Mouse (Mus musculus) activated CD4-positive, CD25-positive, alpha-beta regulatory T cell, adult 4 months (primary cell): Measurements from ENCODE around the gene Slc23a2. TPM values are rescaled to one million over a fixed set of nuclear protein-coding genes. Genes with fewer than 3 reads are reported as not detected.

Experiments
- ATAC-seq: one replicate; pipeline ENCODE4 v1.8.0; 2017
- polyA plus RNA-seq, 2 experiments: library from polyadenylated mRNA; unstranded; fragments of 100-300 nt; shearing (Covaris generic); gene quantifications; one replicate each; pipeline ENCODE4 v1.2.1; 2017

Gene Slc23a2
- polyA plus RNA-seq, 2 experiments from 2014 or later = 9.8 to 11.1 TPM

GRCm38 (mm10) chr2:132095821-132096220, 49.1 kb downstream of the Slc23a2 start:
- no peak for ATAC-seq

- ATAC-seq = no peak
These were observed 50.3 kb downstream of the Slc23a2 start for GRCm38 (mm10) chr2:132094441-132095230.

DNA sequence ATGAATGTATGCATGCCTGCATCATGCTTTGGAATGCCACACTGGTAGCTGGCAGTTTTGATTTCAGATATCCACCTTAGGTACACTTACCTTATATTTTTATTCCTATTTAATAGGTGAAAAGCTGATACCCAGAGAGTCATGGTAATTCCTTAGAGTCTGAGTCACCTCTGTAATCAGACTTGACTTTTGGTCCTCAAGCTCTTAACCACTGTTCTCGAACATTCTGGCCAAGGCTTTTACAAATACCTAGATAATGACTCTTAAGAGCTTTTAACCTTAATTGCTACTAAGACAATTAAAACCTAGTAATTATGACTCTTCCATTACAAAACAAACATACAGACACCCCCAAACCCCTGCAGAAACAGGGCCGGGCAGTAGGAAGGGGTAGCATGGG, 51.2 kb downstream of the Slc23a2 start:
- no peak for ATAC-seq

DNA sequence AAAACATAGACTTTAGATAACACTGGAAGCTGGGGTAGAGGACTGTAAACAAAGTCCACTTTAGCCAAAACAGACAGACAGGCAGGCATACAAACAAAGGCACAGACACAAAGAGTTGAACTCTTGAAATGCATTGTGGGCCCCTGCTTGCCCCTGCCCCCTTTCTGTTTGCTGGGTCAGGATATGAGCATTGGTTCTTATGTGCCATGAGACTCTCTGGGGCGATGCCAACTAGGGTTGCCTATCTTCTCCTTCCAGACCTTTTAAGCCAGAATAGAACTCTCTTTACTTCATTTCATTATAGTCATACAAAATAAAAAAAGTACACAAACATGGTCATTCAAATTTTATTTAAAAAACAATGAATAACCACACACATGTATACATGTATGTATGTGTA, 51.6 kb downstream of the Slc23a2 start:
- no peak for ATAC-seq

DNA sequence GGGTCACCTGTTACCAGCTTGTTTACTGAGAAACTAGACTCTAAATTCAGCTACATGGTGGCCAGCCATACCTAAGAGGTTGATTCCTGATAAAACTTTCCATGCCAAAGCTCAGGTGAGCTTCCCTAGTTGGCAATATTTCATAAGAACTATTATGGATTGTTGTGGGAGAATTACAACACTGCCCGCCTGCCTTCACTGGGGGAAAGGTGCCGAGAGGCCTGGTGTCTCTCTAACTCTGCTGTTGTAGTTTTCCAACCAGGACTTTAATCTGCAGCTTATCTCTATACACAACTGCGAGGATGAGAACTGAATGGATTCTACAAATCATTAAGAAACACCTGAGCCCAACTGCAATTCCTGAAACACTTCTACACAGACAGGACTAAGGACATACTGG, 52.2 kb downstream of the Slc23a2 start:
- ATAC-seq = no peak

GRCm38 (mm10) chr2:132091749-132092148, 53.2 kb downstream of the Slc23a2 start:
- peak; percentile 69 for ATAC-seq

- no peak for ATAC-seq
These were observed 60.1 kb downstream of the Slc23a2 start for GRCm38 (mm10) chr2:132084813-132085212.

DNA sequence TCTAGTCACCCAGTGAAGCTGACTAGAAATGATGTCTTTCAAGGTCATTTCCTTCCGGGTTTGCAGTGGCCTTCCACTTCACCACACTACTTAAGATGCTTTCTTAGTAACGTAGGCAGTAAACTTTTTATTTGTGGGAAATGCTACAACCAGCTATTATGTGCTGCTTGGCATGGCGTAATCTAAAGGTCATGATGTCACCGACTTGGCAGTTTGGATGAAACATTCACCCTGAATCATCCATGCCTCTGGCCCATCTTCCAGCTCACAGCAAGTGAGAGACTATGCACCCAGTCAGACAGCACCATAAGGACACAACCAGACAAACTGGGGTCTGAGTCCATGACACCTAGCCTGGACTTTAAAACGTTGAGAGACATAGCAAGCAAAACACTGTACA, 60.5 kb downstream of the Slc23a2 start:
- no peak for ATAC-seq

- ATAC-seq = no peak
These were observed 65.8 kb downstream of the Slc23a2 start for GRCm38 (mm10) chr2:132079139-132079538.

DNA sequence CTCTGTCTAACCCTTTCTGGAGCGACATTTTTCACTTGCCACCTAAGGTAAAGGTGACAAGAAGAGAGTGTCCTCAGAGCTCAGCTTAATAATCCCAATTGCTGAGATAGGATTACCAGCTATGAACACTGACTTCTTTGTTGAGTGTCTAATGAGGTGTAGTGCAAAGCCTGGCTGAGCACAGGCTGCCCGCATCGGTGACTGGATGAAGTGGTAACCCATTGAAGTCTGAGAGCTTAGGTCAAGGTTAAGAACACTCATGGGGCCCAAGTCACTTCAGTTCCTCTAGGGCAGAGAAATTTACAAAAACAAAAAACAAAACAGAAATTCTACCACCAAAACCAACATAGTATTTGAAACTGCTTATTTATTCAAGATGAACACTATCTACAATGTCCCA, 71.9 kb downstream of the Slc23a2 start:
- no peak for ATAC-seq

GRCm38 (mm10) chr2:132069985-132070735, 74.7 kb downstream of the Slc23a2 start:
- no peak for ATAC-seq

- ATAC-seq = no peak
These were observed 80.6 kb downstream of the Slc23a2 start for GRCm38 (mm10) chr2:132064185-132064831.

- no peak for ATAC-seq
These were observed 81.1 kb downstream of the Slc23a2 start for GRCm38 (mm10) chr2:132063776-132064175.

DNA sequence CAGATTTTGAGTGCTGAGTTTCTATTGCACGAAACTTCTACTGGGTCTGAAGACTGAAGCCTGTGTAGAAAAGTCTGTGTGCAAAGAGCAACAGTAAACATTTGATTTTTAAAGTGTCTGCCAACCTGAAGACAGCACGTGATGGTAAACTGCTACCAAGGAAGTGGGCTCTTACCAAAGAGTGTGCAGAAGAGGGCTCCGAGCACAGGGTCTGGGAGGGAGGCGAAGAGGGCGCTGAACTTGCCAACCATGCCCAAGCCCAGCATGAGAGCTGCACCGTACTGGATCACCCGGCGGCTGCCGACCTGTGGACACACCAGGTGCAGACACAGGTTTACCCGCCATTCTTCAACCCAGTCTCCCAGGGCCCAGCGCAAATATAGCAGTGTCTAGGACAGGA, 83.0 kb downstream of the Slc23a2 start:
- ATAC-seq = no peak

DNA sequence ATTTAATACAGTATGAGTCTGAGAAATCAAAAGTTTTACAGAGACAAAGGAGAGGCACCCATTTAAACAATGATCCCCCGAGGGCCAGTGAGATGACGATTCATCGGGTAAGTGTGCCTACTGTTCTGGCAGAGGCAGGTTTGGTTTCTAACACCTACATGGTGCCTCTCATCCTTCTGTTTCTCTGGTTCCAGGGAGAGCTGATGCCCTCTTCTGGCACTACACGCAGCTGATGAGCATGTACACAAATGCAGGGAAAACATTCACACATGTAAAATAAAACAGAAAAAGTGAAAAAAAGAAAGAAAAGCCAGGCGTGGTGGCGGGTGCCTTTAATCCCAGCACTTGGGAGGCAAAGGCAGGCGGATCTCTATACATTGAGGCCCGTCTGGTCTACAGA, 85.0 kb downstream of the Slc23a2 start:
- peak; percentile 32 for ATAC-seq

DNA sequence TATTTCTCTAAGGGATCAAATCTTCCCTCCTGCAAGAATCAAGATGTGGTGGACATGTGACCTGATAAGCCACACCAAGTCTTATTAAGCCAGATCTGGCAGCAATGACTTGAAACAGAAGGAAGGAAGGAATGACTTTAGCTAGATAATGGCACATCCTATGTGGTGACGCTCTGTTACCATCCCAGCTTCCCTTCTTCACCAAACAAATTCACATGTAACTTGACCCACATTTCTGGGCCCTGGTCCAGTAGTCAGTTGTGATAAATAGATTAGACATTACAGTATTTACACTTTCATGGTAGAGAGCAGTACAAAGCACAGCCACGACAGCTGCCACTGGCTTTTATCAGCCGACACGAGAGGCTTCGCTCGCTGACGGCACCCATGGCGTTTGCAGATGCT, 89.6 kb downstream of the Slc23a2 start:
- no peak for ATAC-seq

DNA sequence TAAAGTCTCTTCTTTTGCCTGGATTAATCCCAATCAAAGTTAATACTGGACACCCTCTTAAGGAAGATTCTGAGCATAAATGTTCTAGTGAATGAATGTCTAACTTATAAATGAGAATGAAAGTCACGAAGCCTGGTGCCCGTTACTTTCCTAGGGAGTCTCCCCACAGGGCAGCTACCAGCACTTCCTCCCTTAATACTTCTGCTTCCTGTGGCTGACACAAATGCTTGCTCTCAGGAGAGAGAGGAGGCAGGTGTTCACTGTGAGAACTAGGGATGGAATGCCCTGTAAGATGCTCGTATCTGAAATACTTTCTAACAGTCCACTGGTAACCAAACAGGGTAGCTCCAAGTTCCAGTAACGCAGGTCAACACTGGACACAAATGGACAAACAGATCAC, 91.1 kb downstream of the Slc23a2 start:
- ATAC-seq = no peak

DNA sequence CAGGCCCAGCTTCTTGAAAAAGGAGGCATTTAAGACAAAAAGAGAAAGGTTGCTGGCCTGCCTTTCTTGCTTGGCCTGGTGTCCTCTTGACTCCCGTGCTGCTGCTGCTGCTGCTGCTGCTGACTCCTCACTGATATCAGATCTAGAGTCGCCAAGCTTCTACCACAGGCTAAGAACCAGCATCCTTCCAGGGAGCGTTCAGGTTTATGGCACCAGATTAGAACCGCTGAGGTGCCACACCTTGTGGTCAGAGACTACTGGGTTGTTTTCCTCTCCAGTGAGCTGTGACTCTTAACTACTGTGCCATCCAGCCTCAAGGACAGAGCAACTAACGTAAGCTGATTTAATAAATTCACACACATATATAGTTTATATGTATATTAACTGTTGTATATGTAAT, 93.1 kb downstream of the Slc23a2 start:
- ATAC-seq = peak; percentile 63

DNA sequence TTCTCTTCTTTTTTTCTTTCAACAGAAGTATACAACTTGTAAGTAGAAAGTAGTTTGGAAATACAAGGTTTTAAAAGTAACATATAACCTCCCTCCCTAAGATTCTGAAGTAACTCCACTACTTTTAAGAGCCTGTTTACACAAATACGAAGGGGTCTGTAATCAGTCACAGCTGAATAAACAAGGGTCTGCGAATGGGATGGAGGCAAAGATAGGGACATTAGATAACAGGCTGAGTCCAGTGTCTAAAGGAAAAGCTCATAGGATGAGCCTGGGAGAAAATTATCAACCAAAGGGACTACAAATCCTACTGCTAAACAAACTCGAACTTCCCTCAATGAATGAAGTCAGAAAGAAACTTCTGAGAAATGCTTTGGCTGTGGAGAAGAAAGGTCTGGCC, 95.0 kb downstream of the Slc23a2 start:
- ATAC-seq = no peak

GRCm38 (mm10) chr2:132049491-132049890, 95.4 kb downstream of the Slc23a2 start:
- no peak for ATAC-seq

DNA sequence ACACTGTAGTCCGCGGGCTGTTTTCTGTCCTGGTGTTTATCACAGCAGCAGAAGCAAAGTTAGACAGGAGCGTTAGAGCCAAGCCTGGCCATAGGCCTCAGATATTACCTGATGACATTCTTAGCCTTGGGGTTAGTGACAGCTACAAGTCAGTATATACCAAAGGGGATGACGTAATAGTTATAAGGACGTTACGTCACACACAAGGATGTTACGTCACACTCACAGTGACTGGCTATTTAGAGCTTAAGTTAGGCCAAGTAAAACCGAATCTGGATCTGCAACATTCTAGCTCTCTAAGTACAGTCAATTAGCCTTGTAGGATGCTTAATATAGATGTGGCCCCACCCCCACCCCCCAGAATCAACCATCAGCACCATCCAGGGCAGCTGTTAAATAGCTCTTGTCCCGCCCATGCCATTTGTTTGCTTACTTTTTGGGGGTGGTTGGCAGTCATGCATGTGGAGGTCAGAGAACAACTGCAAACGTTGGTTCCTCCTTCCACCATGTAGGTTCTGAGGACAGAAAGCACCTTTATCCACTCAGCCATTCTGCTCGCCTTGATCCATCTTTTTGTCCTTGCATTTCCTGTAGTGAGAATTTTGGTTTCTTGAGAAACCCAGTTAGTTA, 96.7 kb downstream of the Slc23a2 start:
- ATAC-seq = no peak

DNA sequence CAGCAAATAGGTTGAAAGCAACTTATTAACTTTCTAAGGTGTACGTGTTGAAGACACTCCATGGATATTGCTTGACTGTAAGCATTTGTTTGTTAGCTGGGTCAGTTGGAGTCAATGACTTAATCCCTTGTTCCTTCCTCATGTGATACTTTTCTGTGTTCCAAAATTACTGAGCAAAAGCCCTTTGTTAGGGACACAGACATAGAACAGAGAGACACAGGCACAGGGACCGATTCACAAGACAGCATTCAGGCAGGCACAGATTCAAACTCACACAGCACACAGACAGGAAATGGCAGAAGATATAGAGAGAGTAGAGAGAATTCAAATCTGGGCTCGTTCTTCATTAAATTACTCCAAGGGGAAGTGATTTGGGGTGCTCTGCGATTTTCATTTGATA, 97.5 kb downstream of the Slc23a2 start:
- no peak for ATAC-seq

DNA sequence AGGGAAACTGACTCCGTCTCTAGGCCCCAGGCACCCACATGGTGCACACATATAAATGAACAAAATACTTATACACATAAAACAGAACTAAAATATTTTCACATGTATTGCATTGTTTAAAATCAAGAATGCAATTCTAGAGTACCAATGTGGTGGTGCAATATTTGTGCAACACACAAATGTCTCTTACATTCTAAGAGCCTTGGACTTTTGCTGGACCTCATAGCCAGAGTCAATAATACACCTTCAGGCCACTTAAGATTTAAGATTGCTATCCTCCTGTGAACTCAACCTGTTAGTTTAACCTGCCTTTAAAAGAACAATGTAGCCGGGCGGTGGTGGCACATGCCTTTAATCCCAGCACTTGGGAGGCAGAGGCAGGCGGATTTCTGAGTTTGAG, 98.2 kb downstream of the Slc23a2 start:
- ATAC-seq = no peak
